Mouse (Mus musculus) liver, postnatal 0 days (tissue): ENCODE measurements at regions not wholly inside any gene's neighbourhood (a gene's known extent, or its start where the extent isn't known, plus 50 kb on each side); places are given as distances from the start of the nearest gene placed in this dataset.

Experiments
- ATAC-seq: fragments of 200-750 bp; cut with Nextera tagmentation; 2 replicates; pipeline ENCODE4 v1.8.0; 2017; ENCODE audit warnings: mild to moderate bottlenecking, moderate library complexity
- DNase-seq: peaks from one replicate; pipeline ENCODE4 v3.0.0-alpha.2; 2016
- H3K27ac ChIP-seq: fragments of 300-500 bp; sonication (generic); 2 replicates; pipeline ENCODE4 v1.5.1; 2014; ENCODE audit warnings: antibody characterized with exemption, moderate library complexity, mild to moderate bottlenecking, low read depth
- H3K27me3 ChIP-seq: fragments of 300-500 bp; sonication (generic); 2 replicates; pipeline ENCODE4 v1.6.1; 2014; ENCODE audit warnings: low read length, control low read depth, mixed read lengths; ENCODE audit not compliant: insufficient read depth
- H3K36me3 ChIP-seq: fragments of 300-500 bp; sonication (generic); replicated peaks from 2 replicates; pipeline ENCODE4 v1.6.1; 2014; ENCODE audit warnings: mild to moderate bottlenecking, control low read depth, low read length, moderate library complexity, mixed read lengths; ENCODE audit not compliant: insufficient read depth
- H3K4me1 ChIP-seq: fragments of 300-500 bp; sonication (generic); 2 replicates; pipeline ENCODE4 v1.6.1; 2014; ENCODE audit warnings: antibody characterized with exemption, mild to moderate bottlenecking, control low read depth; ENCODE audit not compliant: insufficient read depth
- H3K4me2 ChIP-seq: fragments of 300-500 bp; sonication (generic); 2 replicates; pipeline ENCODE4 v1.6.1; 2014; ENCODE audit warnings: low read depth, mild to moderate bottlenecking, low read length, moderate library complexity, mixed read lengths
- H3K4me3 ChIP-seq: fragments of 300-500 bp; sonication (generic); 2 replicates; pipeline ENCODE4 v1.5.1; 2014; ENCODE audit warnings: low read depth, low read length
- H3K9ac ChIP-seq: fragments of 300-500 bp; sonication (generic); replicated peaks from 2 replicates; pipeline ENCODE4 v1.6.1; 2014; ENCODE audit warnings: mild to moderate bottlenecking, moderate library complexity
- H3K9me3 ChIP-seq: fragments of 300-500 bp; sonication (generic); 2 replicates; pipeline ENCODE4 v1.6.1; 2016; ENCODE audit warnings: mild to moderate bottlenecking, control low read depth, low read length, mixed read lengths
- CTCF ChIP-seq: sonication (generic); IDR thresholded peaks from 2 replicates; pipeline ENCODE4 v1.5.1; 2016; ENCODE audit warnings: antibody characterized with exemption, low read depth
- EP300 ChIP-seq: IDR thresholded peaks from 2 replicates; pipeline ENCODE4 v1.6.1; 2016; ENCODE audit warnings: antibody characterized with exemption, low read depth, mild to moderate bottlenecking
- WGBS: fragments of 180-500 bp; shearing (Covaris S2); extraction: QIAGEN DNeasy Blood & Tissue Kit; methylation state at CpG from one replicate; pipeline ENCODE4 v1.1.7; 2014; ENCODE audit not compliant: insufficient replicate concordance; 5-methylcytosine and 5-hydroxymethylcytosine counted together

- DNase-seq (no peak), ATAC-seq (no peak)
- Histone ChIP-seq H3K36me3 (no peaks in the 10 kb centered on the region), H3K4me1 (no peaks in the 10 kb centered on the region), H3K27me3 (no peaks in the 10 kb centered on the region), H3K9me3 (no peaks in the 10 kb centered on the region), H3K9ac (no peak overlapping the region), H3K4me2 (no peak overlapping the region), H3K4me3 (no peak overlapping the region), H3K27ac (no peak overlapping the region)
- no peak for TF ChIP-seq CTCF
- TF ChIP-seq EP300 = no peak
- 70% methylated on average over 2 of the region's 2 CpGs for WGBS
These were observed 475.8 kb downstream of the Igsf11 start for GRCm38 (mm10) chr16:39368276-39368675.

GRCm38 (mm10) chr16:39374616-39375015 is 482.1 kb downstream of the Igsf11 start:
- DNase-seq (no peak), ATAC-seq (no peak)
- Histone ChIP-seq H3K36me3 (no peaks in the 10 kb centered on the region), H3K4me3 (no peak overlapping the region), H3K4me1 (no peaks in the 10 kb centered on the region), H3K9me3 (no peaks in the 10 kb centered on the region), H3K27me3 (no peaks in the 10 kb centered on the region), H3K4me2 (no peak overlapping the region), H3K27ac (no peak overlapping the region), H3K9ac (no peak overlapping the region)
- WGBS = 60% methylated on average over 3 of the region's 3 CpGs
- TF ChIP-seq CTCF (no peak), EP300 (no peak)

- Histone ChIP-seq H3K4me1 (no peaks in the 10 kb centered on the region), H3K4me3 (no peak overlapping the region), H3K36me3 (no peaks in the 10 kb centered on the region), H3K27ac (no peak overlapping the region), H3K4me2 (no peak overlapping the region), H3K9ac (no peak overlapping the region), H3K27me3 (no peaks in the 10 kb centered on the region), H3K9me3 (no peaks in the 10 kb centered on the region)
- ATAC-seq (no peak), DNase-seq (no peak)
- WGBS = 75% methylated on average over 7 of the region's 7 CpGs
- TF ChIP-seq EP300 (no peak), CTCF (no peak)
These were observed 487.5 kb downstream of the Igsf11 start for GRCm38 (mm10) chr16:39379959-39380358.

- Histone ChIP-seq H3K9me3 (no peaks in the 10 kb centered on the region), H3K9ac (no peak overlapping the region), H3K4me3 (no peak overlapping the region), H3K27ac (no peak overlapping the region), H3K36me3 (no peaks in the 10 kb centered on the region), H3K4me1 (no peaks in the 10 kb centered on the region), H3K4me2 (no peak overlapping the region), H3K27me3 (no peaks in the 10 kb centered on the region)
- DNase-seq = no peak
- 72% methylated on average over 5 of the region's 5 CpGs for WGBS
- TF ChIP-seq EP300 (no peak), CTCF (no peak)
- no peak for ATAC-seq
These were observed 497.5 kb downstream of the Igsf11 start for GRCm38 (mm10) chr16:39389943-39390342.

GRCm38 (mm10) chr16:39390626-39391025 is 498.2 kb downstream of the Igsf11 start:
- TF ChIP-seq CTCF (no peak), EP300 (no peak)
- no peak overlapping the region for H3K9ac ChIP-seq
- ATAC-seq (no peak), DNase-seq (no peak)
- no peaks in the 10 kb centered on the region for H3K27me3 ChIP-seq
- no peaks in the 10 kb centered on the region for H3K4me1 ChIP-seq
- 58% methylated on average over 3 of the region's 3 CpGs for WGBS
- no peak overlapping the region for H3K4me3 ChIP-seq
- H3K4me2 ChIP-seq = no peak overlapping the region
- H3K27ac ChIP-seq = no peak overlapping the region
- no peaks in the 10 kb centered on the region for H3K36me3 ChIP-seq
- H3K9me3 ChIP-seq = no peaks in the 10 kb centered on the region

GRCm38 (mm10) chr16:39402101-39402749 is 509.8 kb downstream of the Igsf11 start:
- H3K4me1 ChIP-seq = no peaks in the 10 kb centered on the region
- no peaks in the 10 kb centered on the region for H3K9me3 ChIP-seq
- H3K27ac ChIP-seq = no peak overlapping the region
- no peak overlapping the region for H3K9ac ChIP-seq
- TF ChIP-seq CTCF = no peak
- TF ChIP-seq EP300 = no peak
- no peak overlapping the region for H3K4me2 ChIP-seq
- WGBS = 62% methylated on average over 4 of the region's 4 CpGs
- DNase-seq = no peak
- no peak overlapping the region for H3K4me3 ChIP-seq
- H3K36me3 ChIP-seq = no peaks in the 10 kb centered on the region
- no peak for ATAC-seq
- no peaks in the 10 kb centered on the region for H3K27me3 ChIP-seq
